Mouse (Mus musculus) ES-CJ7 (cell line): Measurements from ENCODE around the gene Siglech.
"Not testable (repeated sequence)": the region's sequence is repeated elsewhere in the genome, so short reads cannot be mapped to it uniquely, and the experiment has no call there.

Experiments
- DNase-seq: peaks from one replicate; pipeline ENCODE4 v3.0.0; 2011; ENCODE audit warnings: low read depth, low spot score

Siglech gene

GRCm38 (mm10) chr7:55767926-55768325 lies at the start of gene Siglech:
TSS of gene Siglech (plus strand) at chr7:55768178.
- DNase-seq: no peak

- DNase-seq: no peak
These were observed 45.3 kb upstream of the Siglech start for GRCm38 (mm10) chr7:55722673-55723072.

- no peak for DNase-seq
These were observed 39.1 kb upstream of the Siglech start for GRCm38 (mm10) chr7:55728903-55729302.

GRCm38 (mm10) chr7:55734483-55734882 lies 33.5 kb upstream of the Siglech start:
- DNase-seq: peak; percentile 57

GRCm38 (mm10) chr7:55737125-55737912 lies 30.7 kb upstream of the Siglech start:
- DNase-seq: peak; percentile 50

- no peak for DNase-seq
These were observed 24.2 kb upstream of the Siglech start for GRCm38 (mm10) chr7:55743614-55744267.

- DNase-seq: no peak
These were observed 23.3 kb upstream of the Siglech start for GRCm38 (mm10) chr7:55744566-55745220.

GRCm38 (mm10) chr7:55750841-55751240 lies 17.1 kb upstream of the Siglech start:
- no peak for DNase-seq

- DNase-seq: no peak
These were observed 8.6 kb upstream of the Siglech start for GRCm38 (mm10) chr7:55759346-55759745.

- DNase-seq: no peak
These were observed 12.0 kb downstream of the Siglech start for GRCm38 (mm10) chr7:55780011-55780410.

- DNase-seq: no peak
These were observed 14.5 kb downstream of the Siglech start for GRCm38 (mm10) chr7:55782493-55782892.

- no peak for DNase-seq
These were observed 16.6 kb downstream of the Siglech start for GRCm38 (mm10) chr7:55784580-55784979.

- not testable (repeated sequence) for DNase-seq
These were observed 22.6 kb downstream of the Siglech start for GRCm38 (mm10) chr7:55790586-55790985.

- no peak for DNase-seq
These were observed 24.3 kb downstream of the Siglech start for GRCm38 (mm10) chr7:55792280-55792679.

GRCm38 (mm10) chr7:55793236-55793951 lies 25.4 kb downstream of the Siglech start:
- no peak for DNase-seq

GRCm38 (mm10) chr7:55793952-55794603 lies 26.1 kb downstream of the Siglech start, which contains the start of gene Tubgcp5:
TSS of gene Tubgcp5 (plus strand) at chr7:55794154.
- peak; percentile 97 for DNase-seq

- no peak for DNase-seq
These were observed 32.0 kb downstream of the Siglech start for GRCm38 (mm10) chr7:55799981-55800380.

- DNase-seq: no peak
These were observed 42.0 kb downstream of the Siglech start for GRCm38 (mm10) chr7:55809967-55810366.

- peak; percentile 33 for DNase-seq
These were observed 56.5 kb downstream of the Siglech start for GRCm38 (mm10) chr7:55824468-55824867.

- peak; percentile 29 for DNase-seq
These were observed 59.6 kb downstream of the Siglech start for GRCm38 (mm10) chr7:55827551-55827950.
